ENCODE assay signal across 15 mouse cellular contexts in genomic region chr2:165242575-165242974, GRCm38 (mm10). TPM values are rescaled to one million over a fixed set of nuclear protein-coding genes. Genes with fewer than 3 reads are reported as not detected.
DNase-seq lines count a peak whose midpoint lies in the region; ATAC-seq lines count a peak whose summit lies in the region.
"Had no signal": no experiment of that assay in that cellular context is flagged by ENCODE, and none has a peak within 500 bp of the region (broad histone marks: within the 10 kb centered on the region; RNA-seq: fewer than 3 reads in every experiment).

No protein-coding gene starts in this region.

- 2% methylated on average over 13 of the region's 13 CpGs for WGBS in hindbrain, embryonic 13.5 days
- WGBS in midbrain, embryonic 15.5 days: 3% methylated on average over 13 of the region's 13 CpGs

- no peaks in the 10 kb centered on the region for H3K36me3 ChIP-seq in hindbrain, embryonic 13.5 days
- no peaks in the 10 kb centered on the region for H3K36me3 ChIP-seq in midbrain, embryonic 15.5 days (replicated peaks)

- peak; percentile 66 for DNase-seq in cerebellum, adult 9-10 months
- no peak for DNase-seq in cerebellum, postnatal 4 days (ENCODE audit: low spot score in 2 of 2)
- DNase-seq in cerebellum, postnatal 25 days: peak; percentile 71 to 77
- DNase-seq in adrenal gland, postnatal 25 days: no peak
- DNase-seq in retina, embryonic 14.5 days (ENCODE audit: low spot score): no peak
- no peak for DNase-seq in left cerebral cortex, postnatal 25 days (ENCODE audit: low spot score in 2 of 2)
- DNase-seq: adrenal gland, adult 8-10 months; gastrocnemius, postnatal 25 days; heart, postnatal 4 days; kidney, adult 8-10 months; liver; lung, embryonic 14.5 days had no signal

- H3K27ac ChIP-seq in hindbrain, embryonic 13.5 days: peak overlapping the region; percentile 74
- peak overlapping the region; percentile 70 for H3K27ac ChIP-seq in midbrain, embryonic 15.5 days

- peak overlapping the region; percentile 56; the same call in 1 of the 2 replicates for H3K9ac ChIP-seq in hindbrain, embryonic 13.5 days
- H3K9ac ChIP-seq in midbrain, embryonic 15.5 days: no peak overlapping the region
- H3K9ac ChIP-seq: lung, embryonic 14.5 days had no signal

- H3K4me1 ChIP-seq in hindbrain, embryonic 13.5 days (replicated peaks): peaks cover 44% of the 10 kb centered on the region
- H3K4me1 ChIP-seq in midbrain, embryonic 15.5 days: peaks cover 53% of the 10 kb centered on the region

- ATAC-seq in hindbrain, embryonic 13.5 days (ENCODE audit: low FRiP score): peak; percentile 21; the same call in 1 of the 2 replicates
- no peak for ATAC-seq in midbrain, embryonic 15.5 days (replicated peaks)

- H3K4me2 ChIP-seq in hindbrain, embryonic 13.5 days: peak overlapping the region; percentile 32
- peak overlapping the region; percentile 22; the same call in 1 of the 2 replicates for H3K4me2 ChIP-seq in midbrain, embryonic 15.5 days
- H3K4me2 ChIP-seq: heart, embryonic 11.5 days; lung, embryonic 14.5 days had no signal

- H3K9me3 ChIP-seq in hindbrain, embryonic 13.5 days: no peaks in the 10 kb centered on the region
- no peaks in the 10 kb centered on the region for H3K9me3 ChIP-seq in midbrain, embryonic 15.5 days

- H3K4me3 ChIP-seq in hindbrain, embryonic 13.5 days: no peak overlapping the region
- no peak overlapping the region for H3K4me3 ChIP-seq in midbrain, embryonic 15.5 days

- intact Hi-C loops in left cerebral cortex, postnatal 25 days (cut with DNase I): no loop called here

- H3K27me3 ChIP-seq in hindbrain, embryonic 13.5 days: peaks cover 86% of the 10 kb centered on the region
- peaks cover 27% of the 10 kb centered on the region for H3K27me3 ChIP-seq in midbrain, embryonic 15.5 days (replicated peaks)

RNA-seq across cellular contexts. Expression of gene Cdh22, which starts 7.9 kb away (rescaled TPM):
- 9.4 and 11.4 TPM in 2 replicates for polyA plus RNA-seq in hindbrain, embryonic 13.5 days (2015; fragmentation: Nextera tagmentation; extraction: Ambion mirVana)
- 20.8 and 21.2 TPM in 2 replicates for polyA plus RNA-seq in midbrain, embryonic 15.5 days (2015; fragmentation: Nextera tagmentation; extraction: Ambion mirVana)
- 0.57 and 1.2 TPM in 2 replicates for total RNA-seq in adrenal gland, postnatal 25 days (2021)
- 10 to 100 TPM; 53.9 to 54.7 TPM for total RNA-seq in left cerebral cortex, postnatal 25 days (2021)

RNA-seq across cellular contexts. Expression of gene Slc35c2, which starts 45.1 kb away (rescaled TPM):
- 61.5 and 68.1 TPM in 2 replicates for polyA plus RNA-seq in hindbrain, embryonic 13.5 days (2015; fragmentation: Nextera tagmentation; extraction: Ambion mirVana)
- polyA plus RNA-seq in midbrain, embryonic 15.5 days (2015; fragmentation: Nextera tagmentation; extraction: Ambion mirVana): 72.8 and 74.1 TPM in 2 replicates
- 53.0 and 62.2 TPM in 2 replicates for total RNA-seq in adrenal gland, postnatal 25 days (2021)
- 10 to 100 TPM; 55.3 to 56.6 TPM for total RNA-seq in left cerebral cortex, postnatal 25 days (2021)

Comparison
In these comparisons a context has a peak if more than half of its experiments do, and no peak if none do; other contexts are left out.
1. DNase-seq: peak in cerebellum, adult 9-10 months (single experiment) and cerebellum, postnatal 25 days (2 of 2); none in cerebellum, postnatal 4 days (0 of 2), adrenal gland, postnatal 25 days (single experiment), retina, embryonic 14.5 days (single experiment) and left cerebral cortex, postnatal 25 days (0 of 2).
2. RNA of gene Cdh22, which starts 7.9 kb away (total RNA-seq): 53.9 to 54.7 TPM in left cerebral cortex, postnatal 25 days; 0.57 to 1.2 TPM in adrenal gland, postnatal 25 days; every median in the first group is over 10 times any median in the second.